Mouse (Mus musculus): ENCODE measurements at regions not wholly inside any gene's neighbourhood (a gene's known extent, or its start where the extent isn't known, plus 50 kb on each side); places are given as distances from the start of the nearest gene placed in this dataset.

- Histone ChIP-seq H3K4me3 (peak overlapping the region; percentile 8; the same call in 1 of the 2 replicates), H3K27ac (replicated peaks) (peak overlapping the region; percentile 60), H3K27me3 (replicated peaks; ENCODE audit: low read depth, poor library complexity, severe bottlenecking) (no peaks in the 10 kb centered on the region; the same call in 1 of the 2 replicates), H3K36me3 (replicated peaks) (no peaks in the 10 kb centered on the region), H3K9me3 (no peaks in the 10 kb centered on the region), H3K4me1 (peaks cover 33% of the 10 kb centered on the region)
- 28% methylated on average over 9 of the region's 9 CpGs for WGBS
- no peak for DNase-seq (ENCODE audit: low spot score)
These were observed 51.3 kb upstream of the Ier5l start for GRCm38 (mm10) chr2:30525295-30525694.

- H3K27ac ChIP-seq (replicated peaks) = peak overlapping the region; percentile 60
- no peaks in the 10 kb centered on the region for H3K36me3 ChIP-seq (replicated peaks)
- no peak for DNase-seq (ENCODE audit: low spot score)
- 65% methylated on average over 3 of the region's 3 CpGs for WGBS
- no peaks in the 10 kb centered on the region for H3K9me3 ChIP-seq
- no peaks in the 10 kb centered on the region for H3K27me3 ChIP-seq (replicated peaks; ENCODE audit: low read depth, poor library complexity, severe bottlenecking)
- H3K4me1 ChIP-seq = peaks cover 33% of the 10 kb centered on the region
- no peak overlapping the region for H3K4me3 ChIP-seq
These were observed 51.8 kb upstream of the Ier5l start for GRCm38 (mm10) chr2:30525831-30526230.

GRCm38 (mm10) chr2:30527495-30527894 is 53.5 kb upstream of the Ier5l start:
- 33% methylated on average over 4 of the region's 4 CpGs for WGBS
- H3K9me3 ChIP-seq = no peaks in the 10 kb centered on the region
- no peak for DNase-seq (ENCODE audit: low spot score)
- no peaks in the 10 kb centered on the region for H3K36me3 ChIP-seq (replicated peaks)
- no peak overlapping the region for H3K4me3 ChIP-seq
- H3K27me3 ChIP-seq (replicated peaks; ENCODE audit: low read depth, poor library complexity, severe bottlenecking) = no peaks in the 10 kb centered on the region
- no peak overlapping the region for H3K27ac ChIP-seq (replicated peaks)
- peaks cover 33% of the 10 kb centered on the region for H3K4me1 ChIP-seq

GRCm38 (mm10) chr2:30532948-30533347 is 58.9 kb upstream of the Ier5l start:
- Histone ChIP-seq H3K27ac (replicated peaks) (no peak overlapping the region), H3K4me1 (peaks cover 13% of the 10 kb centered on the region), H3K4me3 (no peak overlapping the region), H3K9me3 (0 out of 2 replicates have a peak, but pooled peaks cover 5% of the 10 kb centered on the region), H3K36me3 (replicated peaks) (no peaks in the 10 kb centered on the region), H3K27me3 (replicated peaks; ENCODE audit: low read depth, poor library complexity, severe bottlenecking) (no peaks in the 10 kb centered on the region)
- no peak for DNase-seq (ENCODE audit: low spot score)

- Histone ChIP-seq H3K4me3 (no peak overlapping the region), H3K9me3 (0 out of 2 replicates have a peak, but pooled peaks cover 5% of the 10 kb centered on the region), H3K4me1 (peaks cover 12% of the 10 kb centered on the region), H3K36me3 (replicated peaks) (no peaks in the 10 kb centered on the region), H3K27me3 (replicated peaks; ENCODE audit: low read depth, poor library complexity, severe bottlenecking) (no peaks in the 10 kb centered on the region), H3K27ac (replicated peaks) (no peak overlapping the region; the same call in 1 of the 2 replicates)
- WGBS = 90% methylated on average over 6 of the region's 6 CpGs
- no peak for DNase-seq (ENCODE audit: low spot score)
These were observed 59.3 kb upstream of the Ier5l start for GRCm38 (mm10) chr2:30533367-30533766.

GRCm38 (mm10) chr2:30534485-30534884 is 60.4 kb upstream of the Cstad start:
- WGBS = 66% methylated on average over 10 of the region's 10 CpGs

GRCm38 (mm10) chr2:30539305-30539704 is 55.5 kb upstream of the Cstad start:
- Histone ChIP-seq H3K27ac (replicated peaks) (no peak overlapping the region), H3K27me3 (replicated peaks; ENCODE audit: low read depth, poor library complexity, severe bottlenecking) (no peaks in the 10 kb centered on the region), H3K36me3 (replicated peaks) (no peaks in the 10 kb centered on the region), H3K4me1 (peaks cover 38% of the 10 kb centered on the region), H3K9me3 (no peaks in the 10 kb centered on the region), H3K4me3 (no peak overlapping the region)
- no peak for DNase-seq (ENCODE audit: low spot score)
- 84% methylated on average over 1 of the region's 1 CpGs for WGBS

More at GRCm38 (mm10) chr2:30534485-30534884, 60.4 kb upstream of the Cstad start:
- Histone ChIP-seq H3K4me3 (no peak overlapping the region), H3K27me3 (replicated peaks; ENCODE audit: low read depth, poor library complexity, severe bottlenecking) (no peaks in the 10 kb centered on the region), H3K9me3 (0 out of 2 replicates have a peak, but pooled peaks cover 5% of the 10 kb centered on the region), H3K36me3 (replicated peaks) (no peaks in the 10 kb centered on the region), H3K4me1 (peaks cover 12% of the 10 kb centered on the region), H3K27ac (replicated peaks) (peak overlapping the region; percentile 36; the same call in 1 of the 2 replicates)
- no peak for DNase-seq (ENCODE audit: low spot score)

- no peaks in the 10 kb centered on the region for H3K9me3 ChIP-seq
- DNase-seq (ENCODE audit: low spot score) = no peak
- peaks cover 52% of the 10 kb centered on the region for H3K4me1 ChIP-seq
- peak overlapping the region; percentile 75 for H3K27ac ChIP-seq (replicated peaks)
- no peaks in the 10 kb centered on the region for H3K27me3 ChIP-seq (replicated peaks; ENCODE audit: low read depth, poor library complexity, severe bottlenecking)
- H3K36me3 ChIP-seq (replicated peaks) = no peaks in the 10 kb centered on the region
- 60% methylated on average over 4 of the region's 4 CpGs for WGBS
- no peak overlapping the region for H3K4me3 ChIP-seq
These were observed 53.3 kb upstream of the Cstad start for GRCm38 (mm10) chr2:30541541-30541940.

- Histone ChIP-seq H3K27me3 (replicated peaks; ENCODE audit: low read depth, poor library complexity, severe bottlenecking) (no peaks in the 10 kb centered on the region), H3K9me3 (no peaks in the 10 kb centered on the region), H3K36me3 (replicated peaks) (no peaks in the 10 kb centered on the region), H3K27ac (replicated peaks) (peak overlapping the region; percentile 85), H3K4me1 (peaks cover 67% of the 10 kb centered on the region), H3K4me3 (peak overlapping the region; percentile 46)
- DNase-seq (ENCODE audit: low spot score) = peak; percentile 99
- 3% methylated on average over 35 of the region's 35 CpGs for WGBS
These were observed 49.9 kb upstream of the Cstad start for GRCm38 (mm10) chr2:30544782-30545435.

Measured in embryonic facial prominence, embryonic 10.5 days (tissue).